Mouse (Mus musculus): ENCODE data around the gene Fig4. TPM values are rescaled to one million over a fixed set of nuclear protein-coding genes. Genes with fewer than 3 reads are reported as not detected.

The Fig4 gene
- polyA plus RNA-seq, 1 experiment: 11.9 TPM

DNA sequence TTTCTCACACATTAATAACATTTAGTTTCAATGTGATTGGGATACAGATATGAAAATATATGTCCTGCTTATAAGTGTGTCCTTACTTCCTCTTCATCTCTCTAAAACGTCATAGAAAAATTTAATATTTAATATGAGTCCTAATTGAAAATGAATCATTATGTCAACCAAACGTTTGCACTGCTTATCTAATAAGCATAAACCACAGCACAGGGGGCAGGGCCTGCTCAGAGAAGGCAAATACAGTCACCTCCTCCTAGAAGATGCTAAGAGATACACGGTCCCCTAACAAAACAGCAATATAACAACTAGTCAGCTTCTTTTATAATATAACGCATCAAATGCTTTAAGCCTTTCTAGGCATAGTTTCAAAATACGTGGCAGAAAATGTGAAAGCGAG lies 69.9 kb downstream of the Fig4 start:
- Histone ChIP-seq H3K4me3 (no peak overlapping the region), H3ac (ENCODE audit: control insufficient read depth, insufficient read length) (no peak overlapping the region), H3K36me3 (ENCODE audit: control insufficient read depth, insufficient read depth) (no peaks in the 10 kb centered on the region), H3K4me2 (ENCODE audit: low read depth) (no peak overlapping the region), H3K79me2 (ENCODE audit: control insufficient read depth, insufficient read depth) (no peaks in the 10 kb centered on the region), H3K27me3 (ENCODE audit: control insufficient read depth, insufficient read depth, insufficient read length) (no peaks in the 10 kb centered on the region)
- TF ChIP-seq MYOD1 (IDR thresholded peaks at IDR 0.05; ENCODE audit: control insufficient read depth in 1 of 3, insufficient read length in 2 of 3, low read depth in 2 of 3) (no peak), SRF (IDR thresholded peaks at IDR 0.05; ENCODE audit: control insufficient read depth, insufficient read length, low read depth) (no peak), CEBPB (IDR thresholded peaks at IDR 0.05; ENCODE audit: insufficient read depth, poor library complexity, severe bottlenecking) (no peak), REST (IDR thresholded peaks at IDR 0.05; ENCODE audit: insufficient read depth, insufficient read length) (no peak), TCF12 (IDR thresholded peaks at IDR 0.05; ENCODE audit: insufficient read depth, poor library complexity, severe bottlenecking) (no peak), MYOG (IDR thresholded peaks at IDR 0.05; ENCODE audit: control insufficient read depth in 1 of 3, insufficient read depth in 1 of 3, insufficient read length in 2 of 3, low read depth in 2 of 3) (no peak), MAX (IDR thresholded peaks at IDR 0.05; ENCODE audit: low read depth) (no peak), TCF3 (IDR thresholded peaks at IDR 0.05; ENCODE audit: insufficient read length, low read depth) (no peak), E2F4 (IDR thresholded peaks at IDR 0.05; ENCODE audit: insufficient read depth) (no peak), POLR2AphosphoS2 (IDR thresholded peaks at IDR 0.05; ENCODE audit: insufficient read length, low read depth) (no peak), POLR2A (IDR thresholded peaks at IDR 0.05; ENCODE audit: insufficient read length, low read depth) (no peak), USF1 (IDR thresholded peaks at IDR 0.05; ENCODE audit: low read depth) (no peak)

DNA sequence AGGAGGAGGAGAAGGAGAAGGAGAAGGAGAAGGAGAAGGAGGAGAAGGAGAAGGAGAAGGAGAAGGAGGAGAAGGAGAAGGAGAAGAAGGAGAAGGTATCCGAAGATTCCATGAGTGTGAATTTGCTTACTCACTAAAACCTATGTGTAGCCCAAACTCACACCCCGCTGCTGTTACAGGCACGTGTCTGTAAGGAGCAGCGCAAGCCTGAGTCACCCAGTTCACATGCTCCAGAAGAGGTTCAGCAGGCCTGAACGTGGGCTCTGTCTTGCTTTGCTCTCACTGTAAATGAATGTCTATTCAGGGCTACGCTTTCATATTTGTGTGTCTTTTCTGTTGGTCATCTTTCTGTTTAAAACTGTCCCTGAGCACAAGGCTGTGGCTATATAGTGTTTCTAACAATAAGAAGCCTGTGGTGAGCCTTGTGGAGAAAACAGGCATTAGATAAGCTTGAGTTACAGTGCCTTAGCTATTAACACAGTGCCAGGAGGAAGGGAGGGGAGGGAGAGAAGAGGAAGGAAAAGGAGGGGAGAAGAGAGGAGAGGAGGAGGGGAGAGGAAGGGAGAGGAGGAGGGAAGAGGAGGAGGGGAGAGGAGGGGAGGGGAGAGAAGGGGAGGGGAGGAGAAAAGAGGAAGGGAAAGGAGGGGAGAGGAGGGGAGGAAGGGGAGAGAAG lies 71.8 kb downstream of the Fig4 start:
- H3ac ChIP-seq (ENCODE audit: control insufficient read depth, insufficient read length): no peak overlapping the region
- no peaks in the 10 kb centered on the region for H3K36me3 ChIP-seq (ENCODE audit: control insufficient read depth, insufficient read depth)
- no peak overlapping the region for H3K4me2 ChIP-seq (ENCODE audit: low read depth)
- no peak for TF ChIP-seq SRF (IDR thresholded peaks at IDR 0.05; ENCODE audit: control insufficient read depth, insufficient read length, low read depth)
- TF ChIP-seq TCF3 (IDR thresholded peaks at IDR 0.05; ENCODE audit: insufficient read length, low read depth): no peak
- no peak for TF ChIP-seq POLR2AphosphoS2 (IDR thresholded peaks at IDR 0.05; ENCODE audit: insufficient read length, low read depth)
- TF ChIP-seq CEBPB (IDR thresholded peaks at IDR 0.05; ENCODE audit: insufficient read depth, poor library complexity, severe bottlenecking): no peak
- no peak for TF ChIP-seq REST (IDR thresholded peaks at IDR 0.05; ENCODE audit: insufficient read depth, insufficient read length)
- no peak for TF ChIP-seq MYOD1 (IDR thresholded peaks at IDR 0.05; ENCODE audit: control insufficient read depth in 1 of 3, insufficient read length in 2 of 3, low read depth in 2 of 3)
- no peak for TF ChIP-seq MAX (IDR thresholded peaks at IDR 0.05; ENCODE audit: low read depth)
- TF ChIP-seq POLR2A (IDR thresholded peaks at IDR 0.05; ENCODE audit: insufficient read length, low read depth): no peak
- no peaks in the 10 kb centered on the region for H3K79me2 ChIP-seq (ENCODE audit: control insufficient read depth, insufficient read depth)
- no peak overlapping the region for H3K4me3 ChIP-seq
- H3K27me3 ChIP-seq (ENCODE audit: control insufficient read depth, insufficient read depth, insufficient read length): no peaks in the 10 kb centered on the region

DNA sequence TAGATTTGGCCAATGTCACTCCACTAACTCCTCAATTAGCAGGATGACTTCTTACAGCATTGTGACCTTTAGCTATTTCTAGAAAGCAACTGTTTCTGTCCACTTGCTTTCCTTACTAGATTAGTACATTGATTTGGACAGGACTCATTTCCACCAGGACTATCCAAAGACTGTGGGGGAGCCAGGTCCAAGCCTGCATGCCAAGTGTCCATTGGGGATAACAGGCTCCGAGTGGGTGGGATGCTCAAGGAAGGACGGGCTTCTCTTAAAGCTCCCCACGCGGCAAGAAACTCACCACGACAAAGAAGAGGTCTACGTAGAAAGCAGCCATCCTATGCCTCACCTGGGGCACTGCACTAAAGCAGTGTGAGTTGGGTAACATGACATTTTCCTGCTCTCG lies 75.4 kb downstream of the Fig4 start:
- TF ChIP-seq USF1 (IDR thresholded peaks at IDR 0.05; ENCODE audit: low read depth) (no peak), POLR2A (IDR thresholded peaks at IDR 0.05; ENCODE audit: insufficient read length, low read depth) (no peak), TCF12 (IDR thresholded peaks at IDR 0.05; ENCODE audit: insufficient read depth, poor library complexity, severe bottlenecking) (no peak), POLR2AphosphoS2 (IDR thresholded peaks at IDR 0.05; ENCODE audit: insufficient read length, low read depth) (no peak), CEBPB (IDR thresholded peaks at IDR 0.05; ENCODE audit: insufficient read depth, poor library complexity, severe bottlenecking) (no peak), E2F4 (IDR thresholded peaks at IDR 0.05; ENCODE audit: insufficient read depth) (no peak), SRF (IDR thresholded peaks at IDR 0.05; ENCODE audit: control insufficient read depth, insufficient read length, low read depth) (no peak), MAX (IDR thresholded peaks at IDR 0.05; ENCODE audit: low read depth) (no peak), REST (IDR thresholded peaks at IDR 0.05; ENCODE audit: insufficient read depth, insufficient read length) (no peak), TCF3 (IDR thresholded peaks at IDR 0.05; ENCODE audit: insufficient read length, low read depth) (no peak), MYOG (IDR thresholded peaks at IDR 0.05; ENCODE audit: control insufficient read depth in 1 of 3, insufficient read depth in 1 of 3, insufficient read length in 2 of 3, low read depth in 2 of 3) (no peak), MYOD1 (IDR thresholded peaks at IDR 0.05; ENCODE audit: control insufficient read depth in 1 of 3, insufficient read length in 2 of 3, low read depth in 2 of 3) (no peak)
- Histone ChIP-seq H3K27me3 (ENCODE audit: control insufficient read depth, insufficient read depth, insufficient read length) (no peaks in the 10 kb centered on the region), H3K79me2 (ENCODE audit: control insufficient read depth, insufficient read depth) (no peaks in the 10 kb centered on the region), H3K36me3 (ENCODE audit: control insufficient read depth, insufficient read depth) (no peaks in the 10 kb centered on the region), H3K4me2 (ENCODE audit: low read depth) (no peak overlapping the region), H3ac (ENCODE audit: control insufficient read depth, insufficient read length) (no peak overlapping the region), H3K4me3 (no peak overlapping the region)

DNA sequence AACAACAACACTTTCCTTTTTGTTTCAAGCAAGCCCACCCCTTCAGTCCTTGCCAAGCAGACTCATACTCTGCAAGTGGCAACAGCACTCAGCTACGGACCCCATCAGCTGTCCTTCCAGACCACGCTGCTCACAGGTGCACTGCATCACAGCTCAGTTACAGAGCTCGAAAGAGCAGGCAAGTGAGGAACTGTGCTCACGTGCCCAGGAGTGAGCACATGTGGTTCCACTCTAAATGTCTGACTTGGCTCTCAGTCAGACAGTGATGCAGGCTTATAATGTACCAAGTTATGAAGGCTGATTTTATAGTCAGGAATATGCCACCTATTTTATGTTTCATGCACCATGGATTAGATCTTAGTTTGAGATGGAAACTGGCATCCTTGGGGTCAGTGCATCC lies 79.6 kb downstream of the Fig4 start:
- TF ChIP-seq POLR2AphosphoS2 (IDR thresholded peaks at IDR 0.05; ENCODE audit: insufficient read length, low read depth) (no peak), MYOG (IDR thresholded peaks at IDR 0.05; ENCODE audit: control insufficient read depth in 1 of 3, insufficient read depth in 1 of 3, insufficient read length in 2 of 3, low read depth in 2 of 3) (peak in 1 of 3 experiments; percentile 5)
- H3K79me2 ChIP-seq (ENCODE audit: control insufficient read depth, insufficient read depth): no peaks in the 10 kb centered on the region
- no peaks in the 10 kb centered on the region for H3K36me3 ChIP-seq (ENCODE audit: control insufficient read depth, insufficient read depth)
- no peak overlapping the region for H3ac ChIP-seq (ENCODE audit: control insufficient read depth, insufficient read length)
- H3K27me3 ChIP-seq (ENCODE audit: control insufficient read depth, insufficient read depth, insufficient read length): no peaks in the 10 kb centered on the region
- no peak overlapping the region for H3K4me2 ChIP-seq (ENCODE audit: low read depth)
- H3K4me3 ChIP-seq: no peak overlapping the region

DNA sequence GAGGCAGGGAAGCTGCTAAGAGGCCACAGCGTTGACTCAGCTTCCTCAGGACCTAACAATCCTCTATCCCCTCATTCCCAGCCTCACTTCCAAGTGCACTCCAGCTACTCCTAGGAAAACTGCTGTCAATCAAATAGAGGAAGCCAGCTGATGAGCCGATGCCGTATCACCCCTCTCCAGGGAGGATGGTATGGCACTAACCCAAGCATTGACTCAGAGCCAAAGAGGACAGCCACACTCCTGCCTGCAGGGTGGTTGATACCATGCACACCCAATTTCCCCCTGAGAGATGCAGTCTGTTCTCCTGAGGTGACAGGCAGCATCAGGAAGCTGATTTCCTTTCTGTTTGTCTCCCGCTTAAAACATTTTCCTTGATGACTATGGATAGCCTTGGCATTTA lies 81.9 kb downstream of the Fig4 start:
- H3K4me3 ChIP-seq: no peak overlapping the region
- no peaks in the 10 kb centered on the region for H3K27me3 ChIP-seq (ENCODE audit: control insufficient read depth, insufficient read depth, insufficient read length)
- no peak overlapping the region for H3ac ChIP-seq (ENCODE audit: control insufficient read depth, insufficient read length)
- no peak overlapping the region for H3K4me2 ChIP-seq (ENCODE audit: low read depth)
- no peak for TF ChIP-seq MYOD1 (IDR thresholded peaks at IDR 0.05; ENCODE audit: control insufficient read depth in 1 of 3, insufficient read length in 2 of 3, low read depth in 2 of 3)
- no peak for TF ChIP-seq REST (IDR thresholded peaks at IDR 0.05; ENCODE audit: insufficient read depth, insufficient read length)
- no peak for TF ChIP-seq MAX (IDR thresholded peaks at IDR 0.05; ENCODE audit: low read depth)
- no peak for TF ChIP-seq TCF12 (IDR thresholded peaks at IDR 0.05; ENCODE audit: insufficient read depth, poor library complexity, severe bottlenecking)
- no peak for TF ChIP-seq E2F4 (IDR thresholded peaks at IDR 0.05; ENCODE audit: insufficient read depth)
- TF ChIP-seq SRF (IDR thresholded peaks at IDR 0.05; ENCODE audit: control insufficient read depth, insufficient read length, low read depth): no peak
- no peak for TF ChIP-seq USF1 (IDR thresholded peaks at IDR 0.05; ENCODE audit: low read depth)
- TF ChIP-seq POLR2A (IDR thresholded peaks at IDR 0.05; ENCODE audit: insufficient read length, low read depth): no peak
- no peak for TF ChIP-seq POLR2AphosphoS2 (IDR thresholded peaks at IDR 0.05; ENCODE audit: insufficient read length, low read depth)
- TF ChIP-seq CEBPB (IDR thresholded peaks at IDR 0.05; ENCODE audit: insufficient read depth, poor library complexity, severe bottlenecking): no peak
- TF ChIP-seq TCF3 (IDR thresholded peaks at IDR 0.05; ENCODE audit: insufficient read length, low read depth): no peak
- no peak for TF ChIP-seq MYOG (IDR thresholded peaks at IDR 0.05; ENCODE audit: control insufficient read depth in 1 of 3, insufficient read depth in 1 of 3, insufficient read length in 2 of 3, low read depth in 2 of 3)
- H3K79me2 ChIP-seq (ENCODE audit: control insufficient read depth, insufficient read depth): no peaks in the 10 kb centered on the region
- H3K36me3 ChIP-seq (ENCODE audit: control insufficient read depth, insufficient read depth): no peaks in the 10 kb centered on the region

Measured in myocyte (in vitro differentiated cells).